Mouse (Mus musculus) spleen, adult 2 months (tissue): ENCODE measurements around the gene Cyp4f37. TPM values are rescaled to one million over a fixed set of nuclear protein-coding genes. Genes with fewer than 3 reads are reported as not detected.

ENCODE experiments used
- DNase-seq, 2 experiments: peaks; one replicate each; pipeline versions ENCODE4 v3.0.0 to v3.0.0-alpha.2; 2012 to 2021; ENCODE audit warnings: low spot score in 2 of 2, low read depth in 1 of 2
- H3K27ac ChIP-seq: fragments of 200-500 bp; 2 replicates; pipeline ENCODE4 v1.5.1; 2012; ENCODE audit warnings: low read length, inconsistent platforms; ENCODE audit not compliant: insufficient read depth
- H3K27me3 ChIP-seq: fragments of 200-500 bp; 2 replicates; pipeline ENCODE4 v1.6.1; 2012; ENCODE audit warnings: mild to moderate bottlenecking, moderate library complexity, low read length, inconsistent platforms; ENCODE audit not compliant: control insufficient read depth, insufficient read depth
- H3K36me3 ChIP-seq: fragments of 200-500 bp; 2 replicates; pipeline ENCODE4 v1.6.1; 2012; ENCODE audit warnings: mild to moderate bottlenecking, low read length, inconsistent platforms; ENCODE audit not compliant: control insufficient read depth, insufficient read depth
- H3K4me1 ChIP-seq: fragments of 200-500 bp; 2 replicates; pipeline ENCODE4 v1.6.1; 2011; ENCODE audit warnings: inconsistent platforms; ENCODE audit not compliant: control insufficient read depth, insufficient read depth, insufficient read length
- H3K4me3 ChIP-seq: fragments of 200-500 bp; 2 replicates; pipeline ENCODE4 v1.5.1; 2011; ENCODE audit warnings: mild to moderate bottlenecking, inconsistent platforms; ENCODE audit not compliant: insufficient read depth, insufficient read length; ENCODE audit errors: extremely low read depth
- CTCF ChIP-seq: fragments of 200-500 bp; IDR thresholded peaks from 2 replicates; pipeline ENCODE4 v1.5.1; 2011; ENCODE audit warnings: mild to moderate bottlenecking, inconsistent platforms; ENCODE audit not compliant: insufficient read depth, insufficient read length, insufficient replicate concordance; ENCODE audit errors: extremely low read depth
- POLR2A ChIP-seq: fragments of 200-500 bp; IDR thresholded peaks from 2 replicates; pipeline ENCODE4 v1.6.1; 2011; ENCODE audit warnings: low read depth, low read length, inconsistent platforms
- WGBS: fragments of 180-500 bp; shearing (Covaris S2); methylation state at CpG from one replicate; pipeline ENCODE4 v1.1.7; 2018; 5-methylcytosine and 5-hydroxymethylcytosine counted together
- polyA plus RNA-seq: library from polyadenylated mRNA; depleted of rRNA; stranded (reverse); fragments of >200 nt; gene quantifications from 2 replicates; pipeline ENCODE4 v1.2.3, GENCODE M21; 2012; rRNA removed

The Cyp4f37 gene
- polyA plus RNA-seq, 1 experiment, result 0.54 TPM

DNA sequence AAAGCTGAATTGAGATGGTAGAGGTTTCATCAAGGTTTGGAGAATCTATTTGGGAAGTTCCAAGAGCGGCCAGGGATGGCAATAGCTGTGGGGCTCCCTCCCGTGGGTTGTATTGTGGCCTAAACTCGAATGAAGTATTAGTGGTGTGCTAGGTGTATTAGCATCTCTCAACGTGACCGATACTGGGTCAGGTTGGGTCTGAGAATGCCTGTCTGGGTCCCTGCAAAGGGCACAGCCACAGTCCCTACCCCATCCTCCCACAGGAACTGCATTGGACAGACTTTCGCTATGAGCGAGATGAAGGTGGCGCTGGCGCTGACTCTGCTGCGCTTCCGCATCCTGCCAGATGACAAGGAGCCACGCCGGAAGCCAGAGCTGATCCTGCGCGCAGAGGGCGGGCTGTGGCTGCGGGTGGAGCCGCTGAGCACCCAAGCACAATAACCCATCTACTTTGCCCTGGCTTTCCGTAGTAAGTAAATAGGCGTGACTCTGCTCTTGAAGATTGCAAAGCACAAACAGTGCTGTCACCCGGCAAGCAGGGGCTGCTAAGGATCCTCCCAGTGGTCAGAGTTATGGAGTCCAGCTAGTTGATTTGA is 55.0 kb downstream of the Cyp4f37 start:
- TF ChIP-seq CTCF (no peak), POLR2A (no peak)
- Histone ChIP-seq H3K36me3 (no peaks in the 10 kb centered on the region), H3K4me3 (no peak overlapping the region), H3K27me3 (no peaks in the 10 kb centered on the region), H3K27ac (no peak overlapping the region), H3K4me1 (no peaks in the 10 kb centered on the region)
- no peak for DNase-seq
- 42% methylated on average over 21 of the region's 21 CpGs for WGBS

DNA sequence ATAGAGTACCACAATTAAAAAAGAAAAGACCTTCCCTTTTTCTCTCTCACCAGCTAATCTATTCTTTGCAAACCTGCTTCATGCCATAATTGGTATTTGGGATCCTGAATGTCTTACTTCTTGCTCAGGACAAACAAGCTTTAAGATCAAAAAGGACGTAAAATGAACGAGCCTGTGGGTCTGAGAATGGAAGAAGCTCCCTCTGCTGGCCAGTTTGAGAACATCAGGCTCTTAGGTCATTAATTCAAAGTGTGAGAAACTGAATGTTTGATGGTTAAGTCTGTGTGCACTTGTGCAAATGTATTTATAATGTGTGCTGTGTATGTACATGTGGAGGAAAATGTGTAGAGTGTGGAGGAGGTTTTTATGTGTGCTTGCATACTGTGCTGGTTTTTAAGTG is 59.3 kb downstream of the Cyp4f37 start:
- peak; percentile 27 to 29 for DNase-seq
- Histone ChIP-seq H3K4me1 (no peaks in the 10 kb centered on the region), H3K27me3 (no peaks in the 10 kb centered on the region; the same call in 1 of the 2 replicates), H3K36me3 (no peaks in the 10 kb centered on the region), H3K4me3 (no peak overlapping the region), H3K27ac (no peak overlapping the region)
- TF ChIP-seq POLR2A, result no peak
- peak; percentile 28; the same call in 1 of the 2 replicates for TF ChIP-seq CTCF
- WGBS, result 4% methylated on average over 2 of the region's 2 CpGs

DNA sequence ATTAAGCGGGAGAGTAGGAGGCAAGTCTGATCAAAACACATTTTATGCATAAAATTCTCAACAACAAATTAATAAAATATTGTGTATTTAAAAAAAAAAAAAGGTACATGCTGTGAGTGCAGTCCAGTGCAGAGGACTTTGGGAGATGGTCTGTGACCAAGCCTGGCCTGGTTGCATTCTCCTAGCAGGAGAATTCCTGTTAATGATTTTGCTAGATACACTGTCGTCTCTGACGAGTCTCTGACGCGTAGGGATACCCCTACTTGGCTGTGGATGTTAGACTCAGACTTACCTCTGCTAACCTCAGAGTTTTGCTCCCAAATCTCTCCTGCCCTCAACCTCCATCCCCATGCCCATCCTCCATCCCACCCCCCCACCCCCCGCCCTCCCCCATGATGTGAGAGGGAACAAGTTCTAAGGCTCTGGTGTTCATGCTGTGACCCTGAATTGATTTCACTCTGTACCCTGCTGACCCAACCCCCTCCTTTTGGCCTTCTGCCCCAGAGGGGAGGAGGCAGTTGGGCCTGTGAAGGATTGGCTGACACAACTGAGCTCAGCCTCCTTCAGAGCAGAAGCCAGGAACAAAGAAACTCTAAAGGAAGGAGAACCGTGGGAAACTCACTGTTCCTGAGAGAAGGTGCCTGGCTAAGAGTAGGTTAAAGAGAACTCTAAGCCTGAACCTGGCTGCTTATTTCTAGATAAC is 64.1 kb downstream of the Cyp4f37 start, which contains the start of gene Cyp4f15:
Cyp4f15 (plus strand) TSS at position 580 of the 703 bp plus-strand sequence.
- TF ChIP-seq CTCF, result no peak
- TF ChIP-seq POLR2A, result no peak
- Histone ChIP-seq H3K27ac (no peak within 1 kb of the TSS), H3K4me1 (no peaks in the 10 kb centered on the region), H3K36me3 (no peaks in the 10 kb centered on the region), H3K27me3 (no peaks in the 10 kb centered on the region; the same call in 1 of the 2 replicates), H3K4me3 (no peak within 1 kb of the TSS)
- DNase-seq, result no peak
- 51% methylated on average over 7 of the region's 7 CpGs for WGBS

Other genes with a start within 250 kb of the Cyp4f37 start
- gene Wiz, start 231.9 kb upstream of the Cyp4f37 start, polyA plus RNA-seq, result 22.4 and 29.4 TPM in 2 replicates
- gene Rasal3, start 217.7 kb upstream of the Cyp4f37 start, polyA plus RNA-seq, result 157 and 183 TPM in 2 replicates
- 43.0 and 52.7 TPM in 2 replicates for gene Pglyrp2, start 197.1 kb upstream of the Cyp4f37 start, polyA plus RNA-seq
- 0.07 and 0.39 TPM in 2 replicates for gene Cyp4f39, start 168.6 kb upstream of the Cyp4f37 start, polyA plus RNA-seq
- 1.9 and 2.4 TPM in 2 replicates for gene Cyp4f17, start 115.3 kb upstream of the Cyp4f37 start, polyA plus RNA-seq
- gene Cyp4f16, start 84.8 kb upstream of the Cyp4f37 start, polyA plus RNA-seq, result 39.7 and 42.2 TPM in 2 replicates
- gene Cyp4f40, start 37.6 kb downstream of the Cyp4f37 start, polyA plus RNA-seq, result 0.09 TPM in 1 of 2 replicates, not detected in the other
- 0.04 TPM in 1 of 2 replicates, not detected in the other for gene Cyp4f15, start 64.3 kb downstream of the Cyp4f37 start, polyA plus RNA-seq
- gene Zfp871, start 167.0 kb downstream of the Cyp4f37 start, polyA plus RNA-seq, result 9.6 and 10.1 TPM in 2 replicates
- 0.04 TPM in 1 of 2 replicates, not detected in the other for gene Zfp811, start 188.6 kb downstream of the Cyp4f37 start, polyA plus RNA-seq
- 1.2 and 3.4 TPM in 2 replicates for gene Zfp799, start 209.0 kb downstream of the Cyp4f37 start, polyA plus RNA-seq